Mouse (Mus musculus): ENCODE measurements at regions not wholly inside any gene's neighbourhood (a gene's known extent, or its start where the extent isn't known, plus 50 kb on each side); places are given as distances from the start of the nearest gene placed in this dataset.

DNA sequence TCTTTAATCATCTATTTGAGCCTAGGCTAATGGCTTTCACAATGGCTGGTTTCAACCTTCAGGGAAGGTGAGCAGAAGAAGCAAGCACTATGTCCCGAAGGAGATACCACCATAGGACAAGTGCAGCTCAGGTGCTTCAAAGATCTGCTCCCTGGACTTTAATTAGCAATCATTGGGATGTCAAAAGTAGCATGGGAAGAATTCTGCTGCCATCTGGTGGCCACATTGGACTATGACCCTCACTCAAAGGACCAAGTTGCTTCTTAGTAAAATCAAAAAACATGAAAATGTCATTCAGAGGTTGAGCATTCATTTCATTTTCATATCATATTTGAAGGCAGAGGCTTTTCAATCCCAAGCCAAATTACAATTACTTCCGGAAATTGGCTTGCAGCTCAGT, 610.9 kb downstream of the Ets1 start:
- peak; percentile 77 for TF ChIP-seq CTCF (IDR thresholded peaks at IDR 0.05; ENCODE audit: low read depth)
- TF ChIP-seq EP300 (IDR thresholded peaks at IDR 0.05; ENCODE audit: low read depth) = no peak
